Mouse (Mus musculus): ENCODE measurements around the gene Rab44.

DNA sequence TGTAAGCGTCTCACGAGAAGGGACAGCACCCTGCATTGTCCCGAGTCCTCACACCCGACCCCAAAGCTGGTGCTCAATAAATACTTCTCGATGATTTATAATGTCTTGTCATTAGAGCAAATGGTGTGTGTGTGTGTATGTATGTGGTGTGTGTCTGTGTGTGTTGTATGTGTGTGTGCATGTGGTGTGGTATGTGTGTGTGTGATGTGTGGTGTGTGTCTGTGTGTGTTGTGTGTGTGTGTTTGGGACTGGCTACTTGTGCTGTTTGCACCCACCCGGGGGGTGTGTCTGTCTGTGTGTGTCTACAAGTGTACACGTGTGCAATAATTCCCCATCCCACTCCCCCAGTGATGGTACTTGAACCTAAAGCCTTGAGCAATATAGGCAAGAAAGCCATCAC is 13.3 kb upstream of the Rab44 start:
- TF ChIP-seq GATA1 (IDR thresholded peaks at IDR 0.05; ENCODE audit: low read length) (no peak), TAL1 (IDR thresholded peaks at IDR 0.05; ENCODE audit: low read length) (no peak)
